Mouse (Mus musculus) hindbrain, embryonic 11.5 days (tissue): ENCODE measurements at regions not wholly inside any gene's neighbourhood (a gene's known extent, or its start where the extent isn't known, plus 50 kb on each side); places are given as distances from the start of the nearest gene placed in this dataset.

Source experiments
- ATAC-seq: fragments of 200-750 bp; cut with Nextera tagmentation; 2 replicates; pipeline ENCODE4 v1.8.0; 2017; ENCODE audit warnings: mild to moderate bottlenecking, moderate TSS enrichment, moderate library complexity; ENCODE audit not compliant: low FRiP score
- DNase-seq: peaks from one replicate; pipeline ENCODE4 v3.0.0-alpha.2; 2015; ENCODE audit warnings: low spot score
- H3K27ac ChIP-seq: fragments of 300-500 bp; sonication (generic); 2 replicates; pipeline ENCODE4 v1.5.1; 2014; ENCODE audit warnings: mild to moderate bottlenecking, low read depth, low read length
- H3K27me3 ChIP-seq: fragments of 300-500 bp; sonication (generic); 2 replicates; pipeline ENCODE4 v1.6.1; 2014; ENCODE audit warnings: mild to moderate bottlenecking, low read length, moderate library complexity, mixed read lengths; ENCODE audit not compliant: control insufficient read depth, insufficient read depth
- H3K36me3 ChIP-seq: fragments of 300-500 bp; sonication (generic); 2 replicates; pipeline ENCODE4 v1.6.1; 2014; ENCODE audit warnings: mild to moderate bottlenecking, low read length, moderate library complexity, mixed read lengths; ENCODE audit not compliant: control insufficient read depth, insufficient read depth
- H3K4me1 ChIP-seq: fragments of 300-500 bp; sonication (generic); replicated peaks from 2 replicates; pipeline ENCODE4 v1.6.1; 2014; ENCODE audit warnings: low read length, mixed read lengths; ENCODE audit not compliant: control insufficient read depth, insufficient read depth
- H3K4me2 ChIP-seq: fragments of 300-500 bp; sonication (generic); replicated peaks from 2 replicates; pipeline ENCODE4 v1.6.1; 2014; ENCODE audit warnings: mild to moderate bottlenecking, low read depth, low read length
- H3K4me3 ChIP-seq: fragments of 300-500 bp; sonication (generic); 2 replicates; pipeline ENCODE4 v1.5.1; 2014; ENCODE audit warnings: low read depth, low read length
- H3K9ac ChIP-seq: fragments of 300-500 bp; sonication (generic); 2 replicates; pipeline ENCODE4 v1.6.1; 2014; ENCODE audit warnings: low read depth, low read length
- H3K9me3 ChIP-seq: fragments of 300-500 bp; sonication (generic); 2 replicates; pipeline ENCODE4 v1.6.1; 2016; ENCODE audit warnings: low read length; ENCODE audit not compliant: control insufficient read depth
- WGBS: fragments of 180-500 bp; shearing (Covaris S2); extraction: QIAGEN DNeasy Blood & Tissue Kit; methylation state at CpG from one replicate; pipeline ENCODE4 v1.1.7; 2014; 5-methylcytosine and 5-hydroxymethylcytosine counted together

GRCm38 (mm10) chr11:22626407-22626806, 114.5 kb downstream of the Tmem17 start:
- Histone ChIP-seq H3K4me1 (no peaks in the 10 kb centered on the region), H3K9me3 (no peaks in the 10 kb centered on the region), H3K36me3 (no peaks in the 10 kb centered on the region), H3K27me3 (no peaks in the 10 kb centered on the region), H3K9ac (no peak overlapping the region), H3K4me2 (no peak overlapping the region), H3K27ac (no peak overlapping the region), H3K4me3 (no peak overlapping the region)
- no peak for ATAC-seq
- DNase-seq: no peak
- WGBS: 86% methylated on average over 1 of the region's 1 CpGs

- no peak for DNase-seq
- Histone ChIP-seq H3K27me3 (no peaks in the 10 kb centered on the region), H3K4me2 (no peak overlapping the region), H3K4me1 (no peaks in the 10 kb centered on the region; the same call in 1 of the 2 replicates), H3K4me3 (no peak overlapping the region), H3K9me3 (no peaks in the 10 kb centered on the region), H3K36me3 (no peaks in the 10 kb centered on the region), H3K9ac (no peak overlapping the region), H3K27ac (no peak overlapping the region)
- WGBS: 92% methylated on average over 5 of the region's 5 CpGs
- ATAC-seq: no peak
Observed at GRCm38 (mm10) chr11:22628497-22628896, 116.6 kb downstream of the Tmem17 start.

- Histone ChIP-seq H3K9ac (no peak overlapping the region), H3K27me3 (no peaks in the 10 kb centered on the region), H3K4me3 (no peak overlapping the region), H3K27ac (no peak overlapping the region), H3K9me3 (no peaks in the 10 kb centered on the region), H3K4me1 (no peaks in the 10 kb centered on the region; the same call in 1 of the 2 replicates), H3K36me3 (no peaks in the 10 kb centered on the region), H3K4me2 (no peak overlapping the region)
- no peak for ATAC-seq
- WGBS: 81% methylated on average over 5 of the region's 5 CpGs
- no peak for DNase-seq
Observed at GRCm38 (mm10) chr11:22628979-22629378, 117.1 kb downstream of the Tmem17 start.

- H3K4me3 ChIP-seq: no peak overlapping the region
- H3K9me3 ChIP-seq: no peaks in the 10 kb centered on the region
- no peaks in the 10 kb centered on the region; the same call in 1 of the 2 replicates for H3K4me1 ChIP-seq
- DNase-seq (no peak), ATAC-seq (no peak)
- 30% methylated on average over 13 of the region's 13 CpGs for WGBS
- H3K36me3 ChIP-seq: no peaks in the 10 kb centered on the region
- 0 out of 2 replicates have a peak overlapping the region, but pooled peaks have one; percentile 7 for H3K9ac ChIP-seq
- H3K4me2 ChIP-seq: peak overlapping the region; percentile 26
- H3K27ac ChIP-seq: no peak overlapping the region
- no peaks in the 10 kb centered on the region for H3K27me3 ChIP-seq
Observed at GRCm38 (mm10) chr11:22629581-22629980, 117.7 kb downstream of the Tmem17 start.

GRCm38 (mm10) chr11:22629991-22630390, 118.1 kb downstream of the Tmem17 start:
- no peak for DNase-seq
- Histone ChIP-seq H3K4me3 (no peak overlapping the region), H3K27me3 (no peaks in the 10 kb centered on the region), H3K27ac (no peak overlapping the region), H3K9me3 (no peaks in the 10 kb centered on the region), H3K4me2 (no peak overlapping the region), H3K36me3 (no peaks in the 10 kb centered on the region), H3K4me1 (no peaks in the 10 kb centered on the region; the same call in 1 of the 2 replicates), H3K9ac (no peak overlapping the region)
- ATAC-seq: no peak
- WGBS: 79% methylated on average over 4 of the region's 4 CpGs

GRCm38 (mm10) chr11:22630982-22631381, 119.1 kb downstream of the Tmem17 start:
- ATAC-seq (no peak), DNase-seq (no peak)
- Histone ChIP-seq H3K9ac (no peak overlapping the region), H3K36me3 (no peaks in the 10 kb centered on the region), H3K4me1 (no peaks in the 10 kb centered on the region; the same call in 1 of the 2 replicates), H3K4me3 (no peak overlapping the region), H3K27me3 (no peaks in the 10 kb centered on the region), H3K9me3 (no peaks in the 10 kb centered on the region), H3K27ac (no peak overlapping the region), H3K4me2 (no peak overlapping the region)
- 75% methylated on average over 5 of the region's 5 CpGs for WGBS

GRCm38 (mm10) chr11:22631606-22632313, 119.9 kb downstream of the Tmem17 start:
- Histone ChIP-seq H3K9me3 (no peaks in the 10 kb centered on the region), H3K4me1 (no peaks in the 10 kb centered on the region; the same call in 1 of the 2 replicates), H3K4me3 (no peak overlapping the region), H3K27ac (no peak overlapping the region), H3K4me2 (no peak overlapping the region), H3K36me3 (no peaks in the 10 kb centered on the region), H3K27me3 (no peaks in the 10 kb centered on the region), H3K9ac (no peak overlapping the region; the same call in 1 of the 2 replicates)
- 18% methylated on average over 6 of the region's 6 CpGs for WGBS
- DNase-seq (peak; percentile 74), ATAC-seq (peak; percentile 49; the same call in 1 of the 2 replicates)

GRCm38 (mm10) chr11:22632314-22632700, 120.4 kb downstream of the Tmem17 start:
- Histone ChIP-seq H3K27me3 (no peaks in the 10 kb centered on the region), H3K36me3 (no peaks in the 10 kb centered on the region), H3K4me2 (no peak overlapping the region), H3K4me1 (no peaks in the 10 kb centered on the region; the same call in 1 of the 2 replicates), H3K9ac (no peak overlapping the region), H3K27ac (no peak overlapping the region), H3K9me3 (no peaks in the 10 kb centered on the region), H3K4me3 (no peak overlapping the region)
- ATAC-seq (no peak), DNase-seq (no peak)

GRCm38 (mm10) chr11:22632988-22633387, 121.1 kb downstream of the Tmem17 start:
- Histone ChIP-seq H3K9me3 (no peaks in the 10 kb centered on the region), H3K4me1 (no peaks in the 10 kb centered on the region; the same call in 1 of the 2 replicates), H3K4me2 (no peak overlapping the region), H3K4me3 (no peak overlapping the region), H3K36me3 (no peaks in the 10 kb centered on the region), H3K27me3 (no peaks in the 10 kb centered on the region), H3K9ac (no peak overlapping the region), H3K27ac (no peak overlapping the region)
- ATAC-seq (no peak), DNase-seq (no peak)
- WGBS: 85% methylated on average over 5 of the region's 5 CpGs
